Mouse (Mus musculus): ENCODE data around the gene Nav2. TPM values are rescaled to one million over a fixed set of nuclear protein-coding genes. Genes with fewer than 3 reads are reported as not detected.

Gene Nav2
- polyA plus RNA-seq, 1 experiment from 2014 or later, result 34.2 TPM

- Histone ChIP-seq H3K4me2 (ENCODE audit: low read depth, low read length) (no peak overlapping the region), H3K36me3 (ENCODE audit: control insufficient read depth, insufficient read depth) (no peaks in the 10 kb centered on the region), H3K27me3 (ENCODE audit: control insufficient read depth, insufficient read depth, low read length) (no peaks in the 10 kb centered on the region), H3K9ac (ENCODE audit: low read length) (no peak overlapping the region), H3K9me3 (replicated peaks; ENCODE audit: control insufficient read depth, low read length) (no peaks in the 10 kb centered on the region), H3K27ac (ENCODE audit: low read length) (peak overlapping the region; percentile 30; the same call in 1 of the 2 replicates), H3K4me3 (ENCODE audit: low read length) (no peak overlapping the region), H3K4me1 (ENCODE audit: control insufficient read depth, insufficient read depth, low read length) (peaks cover 20% of the 10 kb centered on the region)
- 40% methylated on average over 2 of the region's 2 CpGs for WGBS
- peak; percentile 77 for ATAC-seq (replicated peaks; ENCODE audit: extremely low read depth, insufficient read depth, low FRiP score)
These were observed 324.5 kb downstream of the Nav2 start for GRCm38 (mm10) chr7:49232969-49233368.

GRCm38 (mm10) chr7:49234288-49234687, 325.8 kb downstream of the Nav2 start:
- peaks cover 20% of the 10 kb centered on the region for H3K4me1 ChIP-seq (ENCODE audit: control insufficient read depth, insufficient read depth, low read length)
- no peak for ATAC-seq (replicated peaks; ENCODE audit: extremely low read depth, insufficient read depth, low FRiP score)
- 79% methylated on average over 8 of the region's 8 CpGs for WGBS
- no peaks in the 10 kb centered on the region for H3K27me3 ChIP-seq (ENCODE audit: control insufficient read depth, insufficient read depth, low read length)
- no peak overlapping the region for H3K4me2 ChIP-seq (ENCODE audit: low read depth, low read length)
- H3K27ac ChIP-seq (ENCODE audit: low read length), result no peak overlapping the region
- H3K4me3 ChIP-seq (ENCODE audit: low read length), result no peak overlapping the region
- H3K36me3 ChIP-seq (ENCODE audit: control insufficient read depth, insufficient read depth), result no peaks in the 10 kb centered on the region
- no peaks in the 10 kb centered on the region for H3K9me3 ChIP-seq (replicated peaks; ENCODE audit: control insufficient read depth, low read length)
- H3K9ac ChIP-seq (ENCODE audit: low read length), result no peak overlapping the region

GRCm38 (mm10) chr7:49235271-49235681, 326.8 kb downstream of the Nav2 start:
- Histone ChIP-seq H3K4me2 (ENCODE audit: low read depth, low read length) (no peak overlapping the region), H3K36me3 (ENCODE audit: control insufficient read depth, insufficient read depth) (no peaks in the 10 kb centered on the region), H3K9ac (ENCODE audit: low read length) (no peak overlapping the region), H3K27ac (ENCODE audit: low read length) (peak overlapping the region; percentile 9), H3K4me1 (ENCODE audit: control insufficient read depth, insufficient read depth, low read length) (peaks cover 20% of the 10 kb centered on the region), H3K9me3 (replicated peaks; ENCODE audit: control insufficient read depth, low read length) (no peaks in the 10 kb centered on the region), H3K27me3 (ENCODE audit: control insufficient read depth, insufficient read depth, low read length) (no peaks in the 10 kb centered on the region), H3K4me3 (ENCODE audit: low read length) (no peak overlapping the region)
- 0 out of 2 replicates have a peak, but pooled peaks have one; percentile 19 for ATAC-seq (replicated peaks; ENCODE audit: extremely low read depth, insufficient read depth, low FRiP score)
- WGBS, result 31% methylated on average over 9 of the region's 9 CpGs

GRCm38 (mm10) chr7:49235821-49236220, 327.3 kb downstream of the Nav2 start:
- WGBS, result 40% methylated on average over 3 of the region's 3 CpGs
- H3K9me3 ChIP-seq (replicated peaks; ENCODE audit: control insufficient read depth, low read length), result no peaks in the 10 kb centered on the region
- no peak overlapping the region for H3K9ac ChIP-seq (ENCODE audit: low read length)
- H3K4me2 ChIP-seq (ENCODE audit: low read depth, low read length), result no peak overlapping the region
- no peak for ATAC-seq (replicated peaks; ENCODE audit: extremely low read depth, insufficient read depth, low FRiP score)
- H3K4me1 ChIP-seq (ENCODE audit: control insufficient read depth, insufficient read depth, low read length), result peaks cover 20% of the 10 kb centered on the region
- peak overlapping the region; percentile 9 for H3K27ac ChIP-seq (ENCODE audit: low read length)
- no peak overlapping the region for H3K4me3 ChIP-seq (ENCODE audit: low read length)
- no peaks in the 10 kb centered on the region for H3K27me3 ChIP-seq (ENCODE audit: control insufficient read depth, insufficient read depth, low read length)
- H3K36me3 ChIP-seq (ENCODE audit: control insufficient read depth, insufficient read depth), result no peaks in the 10 kb centered on the region

- ATAC-seq (replicated peaks; ENCODE audit: extremely low read depth, insufficient read depth, low FRiP score), result no peak
- H3K4me3 ChIP-seq (ENCODE audit: low read length), result no peak overlapping the region
- no peaks in the 10 kb centered on the region for H3K36me3 ChIP-seq (ENCODE audit: control insufficient read depth, insufficient read depth)
- H3K27ac ChIP-seq (ENCODE audit: low read length), result no peak overlapping the region
- H3K4me2 ChIP-seq (ENCODE audit: low read depth, low read length), result no peak overlapping the region
- H3K4me1 ChIP-seq (ENCODE audit: control insufficient read depth, insufficient read depth, low read length), result peaks cover 10% of the 10 kb centered on the region
- H3K9me3 ChIP-seq (replicated peaks; ENCODE audit: control insufficient read depth, low read length), result no peaks in the 10 kb centered on the region
- no peaks in the 10 kb centered on the region; the same call in 1 of the 2 replicates for H3K27me3 ChIP-seq (ENCODE audit: control insufficient read depth, insufficient read depth, low read length)
- 79% methylated on average over 7 of the region's 7 CpGs for WGBS
- no peak overlapping the region for H3K9ac ChIP-seq (ENCODE audit: low read length)
These were observed 331.9 kb downstream of the Nav2 start for GRCm38 (mm10) chr7:49240461-49240860.

- WGBS, result 69% methylated on average over 3 of the region's 3 CpGs
- ATAC-seq (replicated peaks; ENCODE audit: extremely low read depth, insufficient read depth, low FRiP score), result no peak
- Histone ChIP-seq H3K9me3 (replicated peaks; ENCODE audit: control insufficient read depth, low read length) (no peaks in the 10 kb centered on the region), H3K27ac (ENCODE audit: low read length) (no peak overlapping the region), H3K4me3 (ENCODE audit: low read length) (no peak overlapping the region), H3K4me2 (ENCODE audit: low read depth, low read length) (no peak overlapping the region), H3K9ac (ENCODE audit: low read length) (no peak overlapping the region), H3K27me3 (ENCODE audit: control insufficient read depth, insufficient read depth, low read length) (no peaks in the 10 kb centered on the region; the same call in 1 of the 2 replicates), H3K36me3 (ENCODE audit: control insufficient read depth, insufficient read depth) (no peaks in the 10 kb centered on the region), H3K4me1 (ENCODE audit: control insufficient read depth, insufficient read depth, low read length) (peaks cover 5% of the 10 kb centered on the region)
These were observed 332.8 kb downstream of the Nav2 start for GRCm38 (mm10) chr7:49241229-49241751.

GRCm38 (mm10) chr7:49242261-49242660, 333.7 kb downstream of the Nav2 start:
- no peak overlapping the region for H3K9ac ChIP-seq (ENCODE audit: low read length)
- no peak overlapping the region for H3K4me3 ChIP-seq (ENCODE audit: low read length)
- H3K9me3 ChIP-seq (replicated peaks; ENCODE audit: control insufficient read depth, low read length), result no peaks in the 10 kb centered on the region
- WGBS, result 72% methylated on average over 5 of the region's 5 CpGs
- ATAC-seq (replicated peaks; ENCODE audit: extremely low read depth, insufficient read depth, low FRiP score), result no peak
- no peaks in the 10 kb centered on the region for H3K36me3 ChIP-seq (ENCODE audit: control insufficient read depth, insufficient read depth)
- peaks cover 5% of the 10 kb centered on the region for H3K4me1 ChIP-seq (ENCODE audit: control insufficient read depth, insufficient read depth, low read length)
- H3K4me2 ChIP-seq (ENCODE audit: low read depth, low read length), result no peak overlapping the region
- H3K27ac ChIP-seq (ENCODE audit: low read length), result no peak overlapping the region
- peaks cover 2% of the 10 kb centered on the region for H3K27me3 ChIP-seq (ENCODE audit: control insufficient read depth, insufficient read depth, low read length)

GRCm38 (mm10) chr7:49243079-49243478, 334.6 kb downstream of the Nav2 start:
- 76% methylated on average over 4 of the region's 4 CpGs for WGBS
- no peak overlapping the region for H3K27ac ChIP-seq (ENCODE audit: low read length)
- peaks cover 8% of the 10 kb centered on the region for H3K4me1 ChIP-seq (ENCODE audit: control insufficient read depth, insufficient read depth, low read length)

GRCm38 (mm10) chr7:49245537-49246239, 337.2 kb downstream of the Nav2 start:
- peaks cover 5% of the 10 kb centered on the region for H3K27me3 ChIP-seq (ENCODE audit: control insufficient read depth, insufficient read depth, low read length)
- H3K36me3 ChIP-seq (ENCODE audit: control insufficient read depth, insufficient read depth), result no peaks in the 10 kb centered on the region
- H3K9ac ChIP-seq (ENCODE audit: low read length), result peak overlapping the region; percentile 86
- H3K4me3 ChIP-seq (ENCODE audit: low read length), result peak overlapping the region; percentile 59
- ATAC-seq (replicated peaks; ENCODE audit: extremely low read depth, insufficient read depth, low FRiP score), result peak; percentile 92
- peak overlapping the region; percentile 95 for H3K27ac ChIP-seq (ENCODE audit: low read length)
- peaks cover 31% of the 10 kb centered on the region for H3K4me1 ChIP-seq (ENCODE audit: control insufficient read depth, insufficient read depth, low read length)
- under 1% methylated on average over 68 of the region's 68 CpGs for WGBS
- no peaks in the 10 kb centered on the region for H3K9me3 ChIP-seq (replicated peaks; ENCODE audit: control insufficient read depth, low read length)
- peak overlapping the region; percentile 71 for H3K4me2 ChIP-seq (ENCODE audit: low read depth, low read length)

More at GRCm38 (mm10) chr7:49243079-49243478, 334.6 kb downstream of the Nav2 start:
- H3K27me3 ChIP-seq (ENCODE audit: control insufficient read depth, insufficient read depth, low read length), result peaks cover 5% of the 10 kb centered on the region
- no peaks in the 10 kb centered on the region for H3K36me3 ChIP-seq (ENCODE audit: control insufficient read depth, insufficient read depth)
- H3K9me3 ChIP-seq (replicated peaks; ENCODE audit: control insufficient read depth, low read length), result no peaks in the 10 kb centered on the region
- H3K4me3 ChIP-seq (ENCODE audit: low read length), result no peak overlapping the region
- ATAC-seq (replicated peaks; ENCODE audit: extremely low read depth, insufficient read depth, low FRiP score), result no peak
- H3K9ac ChIP-seq (ENCODE audit: low read length), result no peak overlapping the region
- no peak overlapping the region for H3K4me2 ChIP-seq (ENCODE audit: low read depth, low read length)

All from heart, embryonic 16.5 days (tissue).